Mouse (Mus musculus) right cerebral cortex, postnatal 14 days (tissue): ENCODE measurements at regions not wholly inside any gene's neighbourhood (a gene's known extent, or its start where the extent isn't known, plus 50 kb on each side); places are given as distances from the start of the nearest gene placed in this dataset.

Experiments used
- DNase-seq: peaks from one replicate; pipeline ENCODE4 v3.0.0; 2022

DNA sequence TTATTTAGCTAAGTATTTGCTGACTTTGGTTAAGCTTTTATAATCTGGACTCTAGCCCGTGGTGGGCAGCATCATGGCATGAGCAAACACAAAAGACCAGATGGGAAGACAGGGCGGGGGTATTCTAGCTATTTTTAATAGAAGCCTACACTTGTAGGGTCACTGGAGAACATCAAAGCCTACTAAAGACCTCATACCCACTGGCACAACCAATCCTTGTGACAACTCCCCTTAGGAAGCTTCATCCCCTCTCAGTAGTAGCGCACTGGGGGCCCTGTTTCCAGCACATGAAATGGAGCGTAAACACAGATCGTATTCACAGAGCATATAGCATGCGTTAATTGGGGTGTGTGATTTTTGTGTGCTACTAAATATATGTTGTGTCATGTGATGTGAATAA is 202.4 kb downstream of the Smoc2 start:
- DNase-seq: no peak

DNA sequence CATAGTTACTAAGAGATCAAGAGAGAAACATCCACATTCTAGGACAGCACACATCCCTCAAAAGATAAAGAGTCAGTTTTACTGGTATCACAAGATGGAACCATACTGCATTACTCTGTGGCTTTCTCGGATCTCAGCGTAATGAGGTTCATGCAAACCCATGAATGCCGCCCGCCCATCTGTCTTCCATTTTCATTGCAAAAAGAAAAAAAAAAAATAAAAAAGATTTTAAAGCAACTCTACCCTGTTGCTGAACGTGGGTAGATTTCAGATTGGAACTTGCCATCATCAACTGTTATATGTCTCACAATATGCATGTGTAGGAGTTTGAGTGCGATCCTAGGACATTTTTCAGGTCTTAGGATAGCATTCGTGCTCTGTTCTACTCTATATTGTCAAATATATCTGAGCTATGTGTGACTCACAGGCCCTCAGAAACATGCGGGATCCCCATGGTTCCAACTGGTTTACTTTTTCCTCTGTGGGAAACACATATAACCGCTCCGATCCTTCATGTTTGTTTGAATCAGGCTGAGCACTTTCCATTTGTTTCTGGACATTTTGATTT is 199.7 kb downstream of the Smoc2 start:
- DNase-seq: peak; percentile 22

DNA sequence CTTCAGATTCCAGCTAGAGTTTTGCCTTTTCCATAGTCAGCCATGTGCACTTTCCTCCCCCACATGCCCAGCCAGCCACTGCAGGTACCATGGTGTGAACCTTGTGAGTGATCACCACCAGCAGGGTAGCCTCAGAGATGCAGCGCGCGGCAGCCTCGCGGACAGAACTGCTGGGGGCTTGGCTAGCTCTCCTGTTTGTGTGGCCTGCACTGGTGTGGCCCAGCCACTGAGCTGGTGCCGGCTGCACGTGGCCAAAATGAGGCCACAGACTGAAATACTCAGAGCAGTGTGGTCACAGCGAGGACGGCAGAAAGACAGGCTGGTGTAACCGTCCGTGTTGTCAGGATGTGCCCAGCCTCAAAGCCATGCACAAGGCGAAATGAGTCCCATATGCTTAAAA is 197.4 kb downstream of the Smoc2 start:
- no peak for DNase-seq

DNA sequence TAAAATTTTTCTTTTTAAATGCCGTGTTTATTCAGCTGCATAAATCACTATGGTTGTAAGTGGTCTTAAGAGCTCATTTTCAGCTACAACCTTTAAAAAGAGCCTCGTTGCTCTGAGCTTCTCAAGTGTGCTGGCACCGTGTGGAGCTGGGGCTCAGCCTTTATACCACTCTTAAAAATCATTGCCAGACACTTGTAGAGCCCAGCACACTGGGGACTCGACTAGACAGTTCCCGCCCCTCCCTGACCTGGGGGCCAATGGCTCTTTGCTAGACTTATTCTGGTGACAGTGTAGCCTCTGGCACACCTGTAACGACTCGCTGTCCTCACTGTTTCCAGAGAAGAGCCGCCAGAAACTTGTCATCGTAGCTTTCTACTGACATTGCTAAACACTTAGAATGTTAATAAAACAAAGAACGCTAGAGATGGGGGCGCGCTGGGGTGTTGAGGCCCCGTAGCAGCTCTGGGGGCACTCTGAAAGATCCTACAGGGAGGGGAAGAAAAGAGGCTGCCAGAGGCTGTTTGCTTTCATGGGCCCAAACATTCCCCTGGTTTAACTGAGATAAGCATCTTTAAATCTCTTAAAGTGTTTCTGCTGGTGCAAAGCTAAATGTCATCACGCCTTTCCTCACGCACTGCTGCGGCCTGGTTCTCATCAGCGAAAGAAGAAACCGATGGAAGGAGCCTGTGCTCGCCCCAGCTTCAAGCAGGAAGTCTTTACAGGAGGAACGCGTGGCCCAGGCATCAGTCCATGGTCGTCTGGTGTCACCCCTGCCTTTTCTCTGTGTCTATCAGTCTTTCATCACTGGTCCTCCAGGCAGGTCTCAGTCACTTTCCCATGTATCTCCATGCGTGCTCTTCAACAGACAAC is 196.7 kb downstream of the Smoc2 start:
- no peak for DNase-seq

DNA sequence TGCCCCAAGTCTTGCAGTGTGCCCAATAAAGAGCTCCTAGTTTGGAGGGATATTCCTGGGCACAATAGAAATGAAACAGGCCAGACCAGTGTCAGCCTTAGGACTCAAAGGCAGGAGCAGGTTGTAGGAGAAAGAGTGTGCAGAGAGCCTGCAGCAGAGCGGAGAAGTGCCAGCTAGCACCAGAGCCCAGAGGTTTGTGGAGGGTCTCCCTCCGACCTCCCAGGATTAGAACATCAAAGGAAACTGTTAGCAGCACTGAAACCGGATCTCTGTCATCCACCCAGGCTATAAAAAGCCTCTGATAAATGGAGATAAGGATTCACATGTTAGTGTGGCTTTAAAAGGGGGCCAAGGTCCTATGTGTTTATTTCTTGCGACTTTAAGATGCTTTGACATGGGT is 196.0 kb downstream of the Smoc2 start:
- no peak for DNase-seq

DNA sequence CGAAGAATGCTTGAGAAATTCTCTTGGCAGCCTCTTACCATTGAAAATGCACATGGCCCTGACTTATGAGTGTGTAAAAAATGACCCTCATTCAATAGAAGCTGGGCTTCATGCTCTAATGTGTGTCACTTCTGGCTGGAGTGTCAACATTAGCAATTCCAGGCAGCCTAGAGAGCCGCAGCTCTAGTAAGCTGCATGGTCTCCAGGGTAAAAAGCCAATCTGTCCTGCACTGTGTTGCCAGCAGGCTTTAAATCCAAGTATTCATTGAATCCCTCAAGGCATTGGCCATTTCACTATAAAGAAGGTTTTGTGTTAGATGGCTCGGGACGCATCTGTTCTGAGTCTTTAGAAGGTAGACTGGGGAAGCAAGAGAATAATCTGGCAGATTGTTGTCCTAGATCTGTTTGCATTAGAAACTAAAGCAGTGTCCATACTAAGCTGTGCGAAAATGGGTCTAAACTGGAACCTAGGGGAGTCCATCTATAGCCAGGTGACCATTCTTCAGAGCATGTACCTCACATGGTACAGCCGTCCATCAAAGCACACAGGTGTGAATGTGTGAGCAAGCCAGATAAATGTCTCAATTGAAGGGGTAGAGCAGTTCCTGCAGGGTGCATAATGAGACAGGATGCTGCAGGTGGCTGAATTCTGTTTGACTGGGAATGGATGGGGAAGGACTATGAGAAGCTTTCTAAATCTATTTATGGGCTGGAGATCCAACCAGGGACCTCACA is 189.6 kb downstream of the Smoc2 start:
- no peak for DNase-seq

DNA sequence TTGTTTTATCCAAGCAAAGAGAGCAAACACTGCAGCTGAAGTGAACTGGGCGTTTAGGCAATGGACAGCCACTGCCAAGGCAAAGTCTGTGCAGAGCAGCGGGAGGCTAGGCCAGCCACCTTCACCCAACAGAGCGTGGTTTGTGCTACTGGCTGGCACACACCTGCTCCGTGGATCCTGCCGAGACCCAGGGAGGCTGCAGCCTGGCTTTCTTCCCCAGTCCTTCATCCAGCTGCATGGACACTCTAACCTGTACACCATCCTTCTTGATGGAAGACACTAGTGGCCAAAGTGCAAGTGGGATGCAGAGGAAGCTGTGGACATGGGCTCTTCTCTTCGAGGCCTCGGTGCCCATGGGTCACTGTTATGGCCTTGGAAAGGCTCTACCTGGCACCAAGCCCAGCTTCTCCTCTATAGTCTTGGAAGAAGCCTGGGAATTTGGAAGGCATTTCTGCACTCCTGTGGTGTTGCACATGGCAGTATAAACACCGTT is 176.0 kb downstream of the Smoc2 start:
- DNase-seq: no peak
